ENCODE assay signal across 21 mouse cellular contexts in genomic region chr5:147870296-147870695, GRCm38 (mm10). TPM values are rescaled to one million over a fixed set of nuclear protein-coding genes. Genes with fewer than 3 reads are reported as not detected.
DNase-seq lines count a peak whose midpoint lies in the region; ATAC-seq and TF ChIP-seq lines count a peak whose summit lies in the region.
"Had no signal": no experiment of that assay in that cellular context is flagged by ENCODE, and none has a peak within 500 bp of the region (broad histone marks: within the 10 kb centered on the region; RNA-seq: fewer than 3 reads in every experiment).

No protein-coding gene starts in this region.

- no peak overlapping the region for H3K27ac ChIP-seq in kidney, embryonic 14.5 days (ENCODE audit: low read depth, low read length)
- H3K27ac ChIP-seq in lung, postnatal 0 days (ENCODE audit: low read length): peak overlapping the region; percentile 62; the same call in 1 of the 2 replicates
- peak overlapping the region; percentile 78 for H3K27ac ChIP-seq in intestine, postnatal 0 days (ENCODE audit: low read depth, low read length)
- no peak overlapping the region for H3K27ac ChIP-seq in forebrain, embryonic 11.5 days (ENCODE audit: low read depth, low read length)
- H3K27ac ChIP-seq in midbrain, embryonic 14.5 days (replicated peaks; ENCODE audit: low read depth, low read length): no peak overlapping the region
- H3K27ac ChIP-seq: hindbrain, embryonic 12.5 days; neural tube, embryonic 15.5 days had no signal

- no peak for TF ChIP-seq EP300 in lung, postnatal 0 days (IDR thresholded peaks at IDR 0.05)

- H3K36me3 ChIP-seq in kidney, embryonic 14.5 days (ENCODE audit: control insufficient read depth, insufficient read depth, low read length): peaks cover 83% of the 10 kb centered on the region
- peaks cover 20% of the 10 kb centered on the region for H3K36me3 ChIP-seq in lung, postnatal 0 days (ENCODE audit: insufficient read depth, low read length)
- H3K36me3 ChIP-seq in intestine, postnatal 0 days (ENCODE audit: control insufficient read depth, insufficient read depth): peaks cover 80% of the 10 kb centered on the region
- peaks cover 2% of the 10 kb centered on the region; the same call in 1 of the 2 replicates for H3K36me3 ChIP-seq in forebrain, embryonic 11.5 days (ENCODE audit: control insufficient read depth, insufficient read depth, low read length)
- H3K36me3 ChIP-seq in midbrain, embryonic 14.5 days (ENCODE audit: control insufficient read depth, insufficient read depth, low read length): peaks cover 90% of the 10 kb centered on the region

- H3K9ac ChIP-seq in kidney, embryonic 14.5 days (ENCODE audit: low read depth, low read length): no peak overlapping the region
- no peak overlapping the region for H3K9ac ChIP-seq in lung, postnatal 0 days (replicated peaks; ENCODE audit: low read depth)
- no peak overlapping the region for H3K9ac ChIP-seq in intestine, postnatal 0 days (ENCODE audit: low read depth, low read length)
- H3K9ac ChIP-seq in forebrain, embryonic 11.5 days (ENCODE audit: low read length): no peak overlapping the region
- H3K9ac ChIP-seq in midbrain, embryonic 14.5 days (replicated peaks; ENCODE audit: low read length): no peak overlapping the region
- H3K9ac ChIP-seq: hindbrain, embryonic 12.5 days; neural tube, embryonic 15.5 days had no signal

- no peak overlapping the region for H3K4me3 ChIP-seq in kidney, embryonic 14.5 days (ENCODE audit: low read length)
- no peak overlapping the region for H3K4me3 ChIP-seq in lung, postnatal 0 days (ENCODE audit: low read depth, low read length)
- no peak overlapping the region for H3K4me3 ChIP-seq in intestine, postnatal 0 days (ENCODE audit: low read depth, low read length)
- no peak overlapping the region for H3K4me3 ChIP-seq in forebrain, embryonic 11.5 days (ENCODE audit: low read depth, low read length)
- no peak overlapping the region for H3K4me3 ChIP-seq in midbrain, embryonic 14.5 days (replicated peaks; ENCODE audit: low read depth, low read length)
- H3K4me3 ChIP-seq: hindbrain, embryonic 12.5 days; neural tube, embryonic 15.5 days had no signal

- H3K27me3 ChIP-seq in kidney, embryonic 14.5 days (ENCODE audit: control insufficient read depth, insufficient read depth, low read length): no peaks in the 10 kb centered on the region
- H3K27me3 ChIP-seq in lung, postnatal 0 days (replicated peaks; ENCODE audit: insufficient read depth, low read length): no peaks in the 10 kb centered on the region
- no peaks in the 10 kb centered on the region for H3K27me3 ChIP-seq in intestine, postnatal 0 days (replicated peaks; ENCODE audit: control insufficient read depth, insufficient read depth, low read length)
- no peaks in the 10 kb centered on the region for H3K27me3 ChIP-seq in forebrain, embryonic 11.5 days (ENCODE audit: control insufficient read depth, insufficient read depth, low read length)
- no peaks in the 10 kb centered on the region for H3K27me3 ChIP-seq in midbrain, embryonic 14.5 days (ENCODE audit: control insufficient read depth, insufficient read depth, low read length)
- H3K27me3 ChIP-seq: CH12.LX; hindbrain, embryonic 12.5 days; neural tube, embryonic 15.5 days had no signal

- no peaks in the 10 kb centered on the region for H3K9me3 ChIP-seq in kidney, embryonic 14.5 days (ENCODE audit: control insufficient read depth, low read length)
- H3K9me3 ChIP-seq in lung, postnatal 0 days (ENCODE audit: low read length): no peaks in the 10 kb centered on the region
- no peaks in the 10 kb centered on the region for H3K9me3 ChIP-seq in intestine, postnatal 0 days (ENCODE audit: control insufficient read depth)
- no peaks in the 10 kb centered on the region for H3K9me3 ChIP-seq in forebrain, embryonic 11.5 days (ENCODE audit: control insufficient read depth, low read length)
- H3K9me3 ChIP-seq in midbrain, embryonic 14.5 days (ENCODE audit: control insufficient read depth, low read length): no peaks in the 10 kb centered on the region
- H3K9me3 ChIP-seq: hindbrain, embryonic 12.5 days; neural tube, embryonic 15.5 days had no signal

- DNase-seq in kidney, adult 9 months: no peak
- peak; percentile 50 for DNase-seq in lung, postnatal 0 days (ENCODE audit: low spot score)
- DNase-seq in lung, postnatal 4 days: no peak
- DNase-seq in retina, embryonic 14.5 days (ENCODE audit: low spot score): no peak
- DNase-seq in forebrain, embryonic 11.5 days (ENCODE audit: low spot score): no peak
- no peak for DNase-seq in midbrain, embryonic 14.5 days
- DNase-seq: cerebellum, adult 9-10 months; embryo, embryonic 11 days; gastrocnemius, postnatal 25 days; layer of hippocampus, postnatal 36 days; lung, postnatal 10 days; retina, postnatal 1 day; right cerebral cortex, postnatal 4 days; thymus, adult 2 months had no signal

- H3K4me2 ChIP-seq in kidney, embryonic 14.5 days (replicated peaks; ENCODE audit: low read depth, low read length): no peak overlapping the region
- no peak overlapping the region for H3K4me2 ChIP-seq in lung, postnatal 0 days (replicated peaks; ENCODE audit: low read depth, low read length)
- no peak overlapping the region for H3K4me2 ChIP-seq in intestine, postnatal 0 days (replicated peaks; ENCODE audit: low read depth)
- H3K4me2 ChIP-seq in forebrain, embryonic 11.5 days (ENCODE audit: low read depth, low read length, severe bottlenecking): no peak overlapping the region
- H3K4me2 ChIP-seq in midbrain, embryonic 14.5 days (ENCODE audit: low read length): no peak overlapping the region
- H3K4me2 ChIP-seq: hindbrain, embryonic 12.5 days; liver, embryonic 11.5 days; midbrain, embryonic 11.5 days; neural tube, embryonic 15.5 days had no signal

- peak; percentile 62; the same call in 1 of the 2 replicates for ATAC-seq in kidney, embryonic 14.5 days (ENCODE audit: low FRiP score, low TSS enrichment)
- ATAC-seq in lung, postnatal 0 days: peak; percentile 59
- no peak for ATAC-seq in intestine, postnatal 0 days
- ATAC-seq in forebrain, embryonic 11.5 days (replicated peaks; ENCODE audit: low FRiP score): no peak
- ATAC-seq in midbrain, embryonic 14.5 days (ENCODE audit: low FRiP score, low TSS enrichment): no peak

- H3K4me1 ChIP-seq in kidney, embryonic 14.5 days (ENCODE audit: control insufficient read depth, insufficient read depth, low read length): no peaks in the 10 kb centered on the region
- no peaks in the 10 kb centered on the region for H3K4me1 ChIP-seq in lung, postnatal 0 days (ENCODE audit: insufficient read depth, low read depth, low read length)
- H3K4me1 ChIP-seq in intestine, postnatal 0 days (replicated peaks; ENCODE audit: control insufficient read depth, insufficient read depth, low read length): no peaks in the 10 kb centered on the region; the same call in 1 of the 2 replicates
- no peaks in the 10 kb centered on the region for H3K4me1 ChIP-seq in forebrain, embryonic 11.5 days (replicated peaks; ENCODE audit: control insufficient read depth, insufficient read depth, low read length)
- no peaks in the 10 kb centered on the region for H3K4me1 ChIP-seq in midbrain, embryonic 14.5 days (ENCODE audit: control insufficient read depth, insufficient read depth, low read length)
- H3K4me1 ChIP-seq: hindbrain, embryonic 12.5 days; neural tube, embryonic 15.5 days had no signal

- no peak for TF ChIP-seq CTCF in lung, postnatal 0 days (IDR thresholded peaks at IDR 0.05)
- no peak for TF ChIP-seq CTCF in intestine, postnatal 0 days (IDR thresholded peaks at IDR 0.05; ENCODE audit: low read depth)

- WGBS in kidney, embryonic 14.5 days: 32% methylated on average over 1 of the region's 1 CpGs
- WGBS in lung, postnatal 0 days: 76% methylated on average over 1 of the region's 1 CpGs
- 42% methylated on average over 1 of the region's 1 CpGs for WGBS in intestine, postnatal 0 days
- 80% methylated on average over 1 of the region's 1 CpGs for WGBS in forebrain, embryonic 11.5 days
- 91% methylated on average over 1 of the region's 1 CpGs for WGBS in midbrain, embryonic 14.5 days

RNA-seq across cellular contexts. Expression of gene Pomp, which starts 10.0 kb away (rescaled TPM):
- polyA plus RNA-seq in kidney, embryonic 14.5 days (2014; fragmentation: Nextera tagmentation; extraction: Ambion mirVana): 495 and 603 TPM in 2 replicates
- 393 and 397 TPM in 2 replicates for polyA plus RNA-seq in lung, postnatal 0 days (2015; fragmentation: Nextera tagmentation; extraction: Ambion mirVana)
- polyA plus RNA-seq in intestine, postnatal 0 days (2015; fragmentation: Nextera tagmentation; extraction: Ambion mirVana): 492 and 500 TPM in 2 replicates
- 430 and 492 TPM in 2 replicates for polyA plus RNA-seq in forebrain, embryonic 11.5 days (2014; fragmentation: Nextera tagmentation; extraction: Ambion mirVana)
- polyA plus RNA-seq in midbrain, embryonic 14.5 days (2014; fragmentation: Nextera tagmentation; extraction: Ambion mirVana): 491 and 555 TPM in 2 replicates

RNA-seq across cellular contexts. Expression of gene Slc46a3, which starts 24.3 kb away (rescaled TPM):
- polyA plus RNA-seq in kidney, embryonic 14.5 days (2014; fragmentation: Nextera tagmentation; extraction: Ambion mirVana): 1.2 and 1.8 TPM in 2 replicates
- polyA plus RNA-seq in lung, postnatal 0 days (2015; fragmentation: Nextera tagmentation; extraction: Ambion mirVana): 9.4 and 10.7 TPM in 2 replicates
- polyA plus RNA-seq in intestine, postnatal 0 days (2015; fragmentation: Nextera tagmentation; extraction: Ambion mirVana): 263 and 296 TPM in 2 replicates
- 3.0 and 5.3 TPM in 2 replicates for polyA plus RNA-seq in forebrain, embryonic 11.5 days (2014; fragmentation: Nextera tagmentation; extraction: Ambion mirVana)
- polyA plus RNA-seq in midbrain, embryonic 14.5 days (2014; fragmentation: Nextera tagmentation; extraction: Ambion mirVana): 2.9 and 4.6 TPM in 2 replicates

Comparison
In these comparisons a context has a peak if more than half of its experiments do, and no peak if none do; other contexts are left out.
1. ATAC-seq: peak in kidney, embryonic 14.5 days (single experiment) and lung, postnatal 0 days (single experiment); none in intestine, postnatal 0 days (single experiment), forebrain, embryonic 11.5 days (single experiment) and midbrain, embryonic 14.5 days (single experiment).
2. H3K27ac ChIP-seq: peak in lung, postnatal 0 days (single experiment) and intestine, postnatal 0 days (single experiment); none in kidney, embryonic 14.5 days (single experiment), forebrain, embryonic 11.5 days (single experiment) and midbrain, embryonic 14.5 days (single experiment).
3. RNA of gene Slc46a3, which starts 24.3 kb away (polyA plus RNA-seq): 263 to 296 TPM in intestine, postnatal 0 days; 9.4 to 10.7 TPM in lung, postnatal 0 days, 2.9 to 4.6 TPM in midbrain, embryonic 14.5 days, 3.0 to 5.3 TPM in forebrain, embryonic 11.5 days and 1.2 to 1.8 TPM in kidney, embryonic 14.5 days; every median in the first group is over 10 times any median in the second.